Mouse (Mus musculus) liver, adult 2 months (tissue): ENCODE measurements around the gene Acbd3. TPM values are rescaled to one million over a fixed set of nuclear protein-coding genes. Genes with fewer than 3 reads are reported as not detected.

ENCODE experiments used
- DNase-seq: peaks from one replicate; pipeline ENCODE4 v3.0.0-alpha.2; 2011; ENCODE audit warnings: low read depth, low spot score; ENCODE audit errors: extremely low read depth
- H3K27ac ChIP-seq: fragments of 200-500 bp; replicated peaks from 2 replicates; pipeline ENCODE4 v1.5.1; 2012; ENCODE audit warnings: low read depth, mild to moderate bottlenecking, control low read depth, inconsistent platforms, low read length; ENCODE audit not compliant: insufficient read depth
- H3K27me3 ChIP-seq: fragments of 200-500 bp; 2 replicates; pipeline ENCODE4 v1.6.1; 2012; ENCODE audit warnings: mild to moderate bottlenecking, moderate library complexity, low read length, inconsistent platforms; ENCODE audit not compliant: control insufficient read depth, insufficient read depth
- H3K36me3 ChIP-seq: fragments of 200-500 bp; 2 replicates; pipeline ENCODE4 v1.6.1; 2012; ENCODE audit warnings: low read length, inconsistent platforms; ENCODE audit not compliant: control insufficient read depth, insufficient read depth
- H3K4me1 ChIP-seq: fragments of 200-500 bp; 2 replicates; pipeline ENCODE4 v1.6.1; 2011; ENCODE audit warnings: low read length; ENCODE audit not compliant: control insufficient read depth, insufficient read depth
- H3K4me3 ChIP-seq: fragments of 200-500 bp; 2 replicates; pipeline ENCODE4 v1.5.1; 2011; ENCODE audit warnings: low read depth, mild to moderate bottlenecking, control low read depth, low read length, moderate library complexity; ENCODE audit not compliant: insufficient read depth
- H3K79me2 ChIP-seq: fragments of 200-500 bp; 2 replicates; pipeline ENCODE4 v1.6.1; 2012; ENCODE audit warnings: inconsistent platforms, mild to moderate bottlenecking, low read length, moderate library complexity; ENCODE audit not compliant: control insufficient read depth, insufficient read depth
- H3K9ac ChIP-seq: fragments of 200-500 bp; 2 replicates; pipeline ENCODE4 v1.6.1; 2012; ENCODE audit warnings: low read depth, mild to moderate bottlenecking, control low read depth, inconsistent platforms, low read length
- CTCF ChIP-seq: fragments of 200-500 bp; IDR thresholded peaks from 2 replicates; pipeline ENCODE4 v1.5.1; 2011; ENCODE audit warnings: low read depth, low read length, control low read depth
- POLR2A ChIP-seq: fragments of 200-500 bp; IDR thresholded peaks from 2 replicates; pipeline ENCODE4 v1.6.1; 2011; ENCODE audit warnings: low read length, control low read depth; ENCODE audit not compliant: insufficient read depth; ENCODE audit errors: extremely low read depth
- WGBS: fragments of 180-500 bp; shearing (Covaris S2); methylation state at CpG from one replicate; pipeline ENCODE4 v1.1.7; 2018; 5-methylcytosine and 5-hydroxymethylcytosine counted together
- polyA plus RNA-seq: library from polyadenylated mRNA; depleted of rRNA; stranded (reverse); fragments of >200 nt; gene quantifications from 2 replicates; pipeline ENCODE4 v1.2.3, GENCODE M21; 2012; rRNA removed
- total RNA-seq: library from RNA; depleted of rRNA; stranded (reverse); fragments of >200 nt; gene quantifications from 2 replicates; pipeline ENCODE4 v1.2.3, GENCODE M21; 2014; rRNA removed

Gene Acbd3
- total and polyA plus RNA-seq, 2 experiments = 6.3 to 13.1 TPM

DNA sequence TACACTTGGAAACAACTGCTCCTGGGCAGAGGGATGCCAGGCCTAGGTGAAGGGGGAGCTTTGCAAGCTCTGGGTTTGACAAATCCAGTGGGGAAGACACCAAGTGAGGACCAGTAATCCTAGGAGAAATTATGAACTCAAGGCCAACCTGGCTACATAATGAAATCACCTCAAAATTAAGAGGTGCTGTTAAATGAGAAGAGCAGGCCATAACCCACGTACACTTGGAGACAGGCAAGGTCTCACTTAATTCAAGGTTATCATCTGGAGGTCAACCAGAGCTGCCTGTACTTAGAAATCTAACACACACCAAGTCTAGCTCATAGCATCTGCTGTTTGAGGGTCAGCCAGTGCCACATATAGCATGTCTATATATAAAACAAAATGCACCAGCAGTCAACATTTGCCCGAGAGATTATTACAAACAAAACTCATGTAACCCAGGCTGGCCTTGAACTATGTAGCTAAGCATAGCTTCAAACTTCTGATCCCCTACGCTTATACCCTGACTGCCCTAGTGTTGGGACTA, 75.7 kb downstream of the Acbd3 start:
- Histone ChIP-seq H3K27me3 (no peaks in the 10 kb centered on the region), H3K4me1 (no peaks in the 10 kb centered on the region), H3K36me3 (peaks cover 38% of the 10 kb centered on the region), H3K79me2 (no peaks in the 10 kb centered on the region), H3K27ac (no peak overlapping the region), H3K9ac (no peak overlapping the region), H3K4me3 (no peak overlapping the region)
- 69% methylated on average over 3 of the region's 3 CpGs for WGBS
- TF ChIP-seq POLR2A (no peak), CTCF (no peak)
- no peak for DNase-seq

Other genes starting within 250 kb of the Acbd3 start
- 0.09 and 1.1 TPM in 2 replicates for gene Stum, start 242.5 kb upstream of the Acbd3 start, total RNA-seq
- 0.19 and 0.22 TPM in 2 replicates for gene Stum, start 242.5 kb upstream of the Acbd3 start, polyA plus RNA-seq
- gene Parp1, start 157.1 kb upstream of the Acbd3 start, total RNA-seq = 25.4 and 28.3 TPM in 2 replicates
- gene Parp1, start 157.1 kb upstream of the Acbd3 start, polyA plus RNA-seq = 13.2 and 14.6 TPM in 2 replicates
- 2.6 and 3.7 TPM in 2 replicates for gene Lin9, start 84.9 kb upstream of the Acbd3 start, total RNA-seq
- 1.2 and 2.2 TPM in 2 replicates for gene Lin9, start 84.9 kb upstream of the Acbd3 start, polyA plus RNA-seq
- not detected in 2 replicates for gene Mixl1, start 29.0 kb upstream of the Acbd3 start, total RNA-seq
- gene Mixl1, start 29.0 kb upstream of the Acbd3 start, polyA plus RNA-seq = not detected in 2 replicates
- 264 and 310 TPM in 2 replicates for gene H3f3a, start 87.9 kb downstream of the Acbd3 start, total RNA-seq
- gene H3f3a, start 87.9 kb downstream of the Acbd3 start, polyA plus RNA-seq = 147 and 153 TPM in 2 replicates
- gene Sde2, start 125.1 kb downstream of the Acbd3 start, total RNA-seq = 5.8 and 6.4 TPM in 2 replicates
- 3.8 and 5.0 TPM in 2 replicates for gene Sde2, start 125.1 kb downstream of the Acbd3 start, polyA plus RNA-seq
- gene Lefty2, start 167.1 kb downstream of the Acbd3 start, total RNA-seq = not detected in 2 replicates
- not detected in 2 replicates for gene Lefty2, start 167.1 kb downstream of the Acbd3 start, polyA plus RNA-seq
- gene Pycr2, start 178.2 kb downstream of the Acbd3 start, total RNA-seq = 5.7 and 6.4 TPM in 2 replicates
- 7.8 and 8.5 TPM in 2 replicates for gene Pycr2, start 178.2 kb downstream of the Acbd3 start, polyA plus RNA-seq
- gene Lefty1, start 209.0 kb downstream of the Acbd3 start, total RNA-seq = 1.8 and 1.9 TPM in 2 replicates
- gene Lefty1, start 209.0 kb downstream of the Acbd3 start, polyA plus RNA-seq = 1.4 TPM in 2 replicates
- gene Tmem63a, start 216.3 kb downstream of the Acbd3 start, total RNA-seq = 9.5 and 12.8 TPM in 2 replicates
- gene Tmem63a, start 216.3 kb downstream of the Acbd3 start, polyA plus RNA-seq = 14.6 and 15.8 TPM in 2 replicates